Mouse (Mus musculus) small intestine, adult 2 months (tissue): ENCODE data around the gene Dnaja1. TPM values are rescaled to one million over a fixed set of nuclear protein-coding genes. Genes with fewer than 3 reads are reported as not detected.

ENCODE experiments used
- H3K27ac ChIP-seq: fragments of 200-500 bp; 2 replicates; pipeline ENCODE4 v1.5.1; 2012; ENCODE audit warnings: low read depth, low read length, control low read depth, inconsistent platforms; ENCODE audit not compliant: insufficient read depth
- H3K27me3 ChIP-seq: fragments of 200-500 bp; 2 replicates; pipeline ENCODE4 v1.6.1; 2012; ENCODE audit warnings: mild to moderate bottlenecking, moderate library complexity, low read length, inconsistent platforms; ENCODE audit not compliant: control insufficient read depth, insufficient read depth
- H3K36me3 ChIP-seq: fragments of 200-500 bp; 2 replicates; pipeline ENCODE4 v1.6.1; 2012; ENCODE audit warnings: mild to moderate bottlenecking, low read length, control low read depth, inconsistent platforms; ENCODE audit not compliant: control insufficient read depth, insufficient read depth
- H3K4me1 ChIP-seq: fragments of 200-500 bp; 2 replicates; pipeline ENCODE4 v1.6.1; 2012; ENCODE audit warnings: low read length, inconsistent platforms, mixed read lengths; ENCODE audit not compliant: control insufficient read depth, insufficient read depth, insufficient read length
- H3K4me3 ChIP-seq: fragments of 200-500 bp; 2 replicates; pipeline ENCODE4 v1.5.1; 2012; ENCODE audit warnings: low read depth, mild to moderate bottlenecking, control low read depth, inconsistent platforms, low read length, moderate library complexity
- CTCF ChIP-seq: fragments of 200-500 bp; IDR thresholded peaks from 2 replicates; pipeline ENCODE4 v1.5.1; 2012; ENCODE audit warnings: low read depth, mild to moderate bottlenecking, control low read depth, inconsistent platforms, low read length, moderate library complexity, mixed read lengths; ENCODE audit not compliant: insufficient replicate concordance, insufficient read length; ENCODE audit errors: extremely low read depth
- POLR2A ChIP-seq: fragments of 200-500 bp; IDR thresholded peaks from 2 replicates; pipeline ENCODE4 v1.6.1; 2012; ENCODE audit warnings: low read depth, mild to moderate bottlenecking, control low read depth, inconsistent platforms, low read length, moderate library complexity
- WGBS: fragments of 180-500 bp; shearing (Covaris S2); methylation state at CpG from one replicate; pipeline ENCODE4 v1.1.7; 2018; 5-methylcytosine and 5-hydroxymethylcytosine counted together
- polyA plus RNA-seq: library from polyadenylated mRNA; depleted of rRNA; stranded (reverse); fragments of >200 nt; gene quantifications from 2 replicates; pipeline ENCODE4 v1.2.3, GENCODE M21; 2012; rRNA removed

Dnaja1 gene
- polyA plus RNA-seq, 1 experiment: 1.6 TPM

GRCm38 (mm10) chr4:40786578-40786977, 64.6 kb downstream of the Dnaja1 start:
- Histone ChIP-seq H3K4me1 (peaks cover 4% of the 10 kb centered on the region; the same call in 1 of the 2 replicates), H3K27ac (no peak overlapping the region), H3K36me3 (no peaks in the 10 kb centered on the region), H3K27me3 (no peaks in the 10 kb centered on the region), H3K4me3 (no peak overlapping the region)
- TF ChIP-seq POLR2A (no peak), CTCF (no peak)
- 94% methylated on average over 4 of the region's 4 CpGs for WGBS

Other genes starting within 250 kb of the Dnaja1 start
- gene Tmem215, start 250.0 kb upstream of the Dnaja1 start, polyA plus RNA-seq: 0.23 TPM in 1 of 2 replicates, not detected in the other
- gene Aptx, start 19.0 kb upstream of the Dnaja1 start, polyA plus RNA-seq: 1.4 and 2.9 TPM in 2 replicates
- gene Smu1, start 35.8 kb downstream of the Dnaja1 start, polyA plus RNA-seq: 5.6 and 9.6 TPM in 2 replicates
- gene B4galt1, start 131.9 kb downstream of the Dnaja1 start, polyA plus RNA-seq: 71.3 and 79.4 TPM in 2 replicates
- 3,894 and 7,223 TPM in 2 replicates for gene Spink4, start 197.9 kb downstream of the Dnaja1 start, polyA plus RNA-seq
- gene Bag1, start 226.1 kb downstream of the Dnaja1 start, polyA plus RNA-seq: 163 and 200 TPM in 2 replicates
- gene Chmp5, start 226.3 kb downstream of the Dnaja1 start, polyA plus RNA-seq: 2.4 and 5.5 TPM in 2 replicates
- 6.1 and 11.1 TPM in 2 replicates for gene Nfx1, start 248.8 kb downstream of the Dnaja1 start, polyA plus RNA-seq